Mouse (Mus musculus) liver, embryonic 12.5 days (tissue): ENCODE data around the gene Taf6l. TPM values are rescaled to one million over a fixed set of nuclear protein-coding genes. Genes with fewer than 3 reads are reported as not detected.
"Not testable (repeated sequence)": the region's sequence is repeated elsewhere in the genome, so short reads cannot be mapped to it uniquely, and the experiment has no call there.

Experiments used
- ATAC-seq: fragments of 200-750 bp; cut with Nextera tagmentation; 2 replicates; pipeline ENCODE4 v1.8.0; 2017; ENCODE audit warnings: moderate number of reproducible peaks, mild to moderate bottlenecking, moderate library complexity
- H3K27ac ChIP-seq: fragments of 300-500 bp; sonication (generic); 2 replicates; pipeline ENCODE4 v1.5.1; 2016; ENCODE audit warnings: mild to moderate bottlenecking
- H3K27me3 ChIP-seq: fragments of 300-500 bp; sonication (generic); replicated peaks from 2 replicates; pipeline ENCODE4 v1.6.1; 2016; ENCODE audit warnings: mild to moderate bottlenecking, moderate library complexity
- H3K36me3 ChIP-seq: fragments of 300-500 bp; sonication (generic); 2 replicates; pipeline ENCODE4 v1.6.1; 2016; ENCODE audit warnings: mild to moderate bottlenecking, moderate library complexity
- H3K4me1 ChIP-seq: fragments of 300-500 bp; sonication (generic); 2 replicates; pipeline ENCODE4 v1.6.1; 2016
- H3K4me2 ChIP-seq: fragments of 300-500 bp; sonication (generic); 2 replicates; pipeline ENCODE4 v1.6.1; 2016; ENCODE audit warnings: mild to moderate bottlenecking, moderate library complexity
- H3K4me3 ChIP-seq: fragments of 300-500 bp; sonication (generic); 2 replicates; pipeline ENCODE4 v1.5.1; 2016; ENCODE audit warnings: mild to moderate bottlenecking, moderate library complexity
- H3K9ac ChIP-seq: fragments of 300-500 bp; sonication (generic); 2 replicates; pipeline ENCODE4 v1.6.1; 2016; ENCODE audit warnings: mild to moderate bottlenecking, moderate library complexity
- H3K9me3 ChIP-seq: fragments of 300-500 bp; sonication (generic); replicated peaks from 2 replicates; pipeline ENCODE4 v1.6.1; 2016; ENCODE audit warnings: mild to moderate bottlenecking, moderate library complexity
- WGBS: fragments of 180-500 bp; shearing (Covaris S2); methylation state at CpG from one replicate; pipeline ENCODE4 v1.1.7; 2016; ENCODE audit not compliant: insufficient replicate concordance; 5-methylcytosine and 5-hydroxymethylcytosine counted together
- microRNA-seq: library from miRNA; unstranded; fragments of <30 nt; microRNA quantifications from one replicate; pipeline ENCODE4, GENCODE M21; 2017
- polyA plus RNA-seq: library from polyadenylated mRNA; unstranded; fragments of >200 nt; fragmentation: Nextera tagmentation; extraction: Ambion mirVana; gene quantifications from 2 replicates; pipeline ENCODE4 v1.2.1, GENCODE M21; 2016

Taf6l gene
- polyA plus RNA-seq, 1 experiment from 2014 or later: 23.1 TPM

- not testable (repeated sequence) for H3K9ac ChIP-seq, H3K4me3 ChIP-seq, ATAC-seq, H3K27ac ChIP-seq, H3K27me3 ChIP-seq, H3K4me2 ChIP-seq, H3K9me3 ChIP-seq
- 54% methylated on average over 3 of the region's 3 CpGs for WGBS
- H3K4me1 ChIP-seq: peaks cover 25% of the 10 kb centered on the region
- peaks cover 32% of the 10 kb centered on the region for H3K36me3 ChIP-seq
Measured at GRCm38 (mm10) chr19:8728335-8729099, 57.7 kb downstream of the Taf6l start.

GRCm38 (mm10) chr19:8727495-8728114, 58.6 kb downstream of the Taf6l start:
- Histone ChIP-seq H3K4me3 (no peak overlapping the region), H3K27ac (peak overlapping the region; percentile 42), H3K9ac (peak overlapping the region; percentile 88; the same call in 1 of the 2 replicates), H3K4me2 (no peak overlapping the region), H3K27me3 (0 out of 2 replicates have a peak, but pooled peaks cover 3% of the 10 kb centered on the region), H3K4me1 (peaks cover 25% of the 10 kb centered on the region), H3K36me3 (peaks cover 32% of the 10 kb centered on the region), H3K9me3 (no peaks in the 10 kb centered on the region; the same call in 1 of the 2 replicates)
- no peak for ATAC-seq
- WGBS: 7% methylated on average over 5 of the region's 5 CpGs

GRCm38 (mm10) chr19:8726609-8727390, 59.4 kb downstream of the Taf6l start:
- Histone ChIP-seq H3K4me2 (peak overlapping the region; percentile 76), H3K9me3 (no peaks in the 10 kb centered on the region), H3K36me3 (peaks cover 32% of the 10 kb centered on the region), H3K9ac (peak overlapping the region; percentile 88), H3K4me3 (peak overlapping the region; percentile 77), H3K27me3 (no peaks in the 10 kb centered on the region), H3K27ac (peak overlapping the region; percentile 42), H3K4me1 (peaks cover 31% of the 10 kb centered on the region)
- 15% methylated on average over 3 of the region's 3 CpGs for WGBS
- no peak for ATAC-seq

DNA sequence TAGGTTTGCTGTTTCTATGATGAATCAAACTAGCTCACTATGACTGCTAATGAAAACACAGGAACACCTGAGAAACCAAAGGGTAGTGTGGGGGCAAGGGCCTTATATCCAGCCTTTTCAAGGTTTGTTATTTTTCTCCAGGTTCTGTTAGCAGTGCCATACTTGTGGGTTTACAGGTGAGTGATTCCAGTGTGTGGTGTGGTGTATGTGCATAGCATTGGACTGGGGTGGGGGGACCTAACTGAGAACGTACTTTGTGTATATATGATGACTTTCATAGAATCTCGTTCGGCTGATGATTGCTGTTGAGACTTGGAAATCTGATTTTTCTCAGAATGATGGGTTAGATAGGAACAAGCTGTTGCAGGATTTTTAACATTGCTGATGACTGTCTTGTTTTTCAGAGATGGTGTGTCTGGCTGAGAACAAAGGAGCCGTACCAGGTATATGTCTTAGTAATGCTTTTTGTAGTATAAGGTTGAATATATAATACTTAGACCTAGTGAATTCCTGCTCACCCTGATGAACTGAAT, 61.1 kb downstream of the Taf6l start:
- no peak for ATAC-seq
- Histone ChIP-seq H3K9me3 (no peaks in the 10 kb centered on the region), H3K4me2 (peak overlapping the region; percentile 76), H3K4me3 (peak overlapping the region; percentile 77), H3K27ac (peak overlapping the region; percentile 97), H3K9ac (peak overlapping the region; percentile 88), H3K4me1 (peaks cover 47% of the 10 kb centered on the region), H3K36me3 (peaks cover 32% of the 10 kb centered on the region), H3K27me3 (no peaks in the 10 kb centered on the region)
- 36% methylated on average over 4 of the region's 4 CpGs for WGBS

Small RNAs within 50 kb of the gene (microRNA-seq; reads per million reads assigned to microRNA genes)
- gene Mir6992: not detected

Other genes starting within 250 kb of the Taf6l start
- 1.6 and 1.7 TPM in 2 replicates for gene Slc22a8, start 195.2 kb downstream of the Taf6l start, polyA plus RNA-seq
- not detected in 2 replicates for gene Slc22a6, start 168.4 kb downstream of the Taf6l start, polyA plus RNA-seq
- not detected in 2 replicates for gene Chrm1, start 122.6 kb downstream of the Taf6l start, polyA plus RNA-seq
- 133 and 141 TPM in 2 replicates for gene Slc3a2, start 63.0 kb downstream of the Taf6l start, polyA plus RNA-seq
- gene Wdr74, start 50.6 kb downstream of the Taf6l start, polyA plus RNA-seq: 87.1 and 95.9 TPM in 2 replicates
- 2.1 and 2.3 TPM in 2 replicates for gene 1700092M07Rik, start 45.7 kb downstream of the Taf6l start, polyA plus RNA-seq
- 56.2 and 58.4 TPM in 2 replicates for gene Stx5a, start 45.0 kb downstream of the Taf6l start, polyA plus RNA-seq
- 116 and 130 TPM in 2 replicates for gene Nxf1, start 29.3 kb downstream of the Taf6l start, polyA plus RNA-seq
- gene Tmem223, start 15.4 kb downstream of the Taf6l start, polyA plus RNA-seq: 77.4 and 80.0 TPM in 2 replicates
- gene Tmem179b, start 11.9 kb downstream of the Taf6l start, polyA plus RNA-seq: 99.1 and 104 TPM in 2 replicates
- 105 and 110 TPM in 2 replicates for gene Polr2g, start 12.2 kb upstream of the Taf6l start, polyA plus RNA-seq
- gene Zbtb3, start 16.1 kb upstream of the Taf6l start, polyA plus RNA-seq: 2.3 and 2.8 TPM in 2 replicates
- 29.6 and 31.6 TPM in 2 replicates for gene Ttc9c, start 32.9 kb upstream of the Taf6l start, polyA plus RNA-seq
- 3.5 and 3.6 TPM in 2 replicates for gene Hnrnpul2, start 33.6 kb upstream of the Taf6l start, polyA plus RNA-seq
- 0.26 TPM in 1 of 2 replicates, not detected in the other for gene AC129217.1, start 43.4 kb upstream of the Taf6l start, polyA plus RNA-seq
- gene Bscl2, start 51.0 kb upstream of the Taf6l start, polyA plus RNA-seq: 37.0 and 45.2 TPM in 2 replicates
- gene Gng3, start 52.8 kb upstream of the Taf6l start, polyA plus RNA-seq: 0.62 and 0.65 TPM in 2 replicates
- 0.11 TPM in 1 of 2 replicates, not detected in the other for gene Lrrn4cl, start 64.4 kb upstream of the Taf6l start, polyA plus RNA-seq
- gene Ubxn1, start 85.1 kb upstream of the Taf6l start, polyA plus RNA-seq: 133 and 135 TPM in 2 replicates
- gene Uqcc3, start 94.5 kb upstream of the Taf6l start, polyA plus RNA-seq: 40.6 and 43.4 TPM in 2 replicates
- 76.1 and 80.4 TPM in 2 replicates for gene Lbhd1, start 97.3 kb upstream of the Taf6l start, polyA plus RNA-seq
- not detected in 2 replicates for gene Gm49403, start 97.5 kb upstream of the Taf6l start, polyA plus RNA-seq
- gene 1810009A15Rik, start 102.4 kb upstream of the Taf6l start, polyA plus RNA-seq: 107 and 111 TPM in 2 replicates
- not detected in 2 replicates for gene Gm49416, start 102.5 kb upstream of the Taf6l start, polyA plus RNA-seq
- gene Ints5, start 106.6 kb upstream of the Taf6l start, polyA plus RNA-seq: 39.9 and 40.8 TPM in 2 replicates
- 61.9 TPM in 2 replicates for gene Ganab, start 111.7 kb upstream of the Taf6l start, polyA plus RNA-seq
- 28.4 and 31.7 TPM in 2 replicates for gene B3gat3, start 134.0 kb upstream of the Taf6l start, polyA plus RNA-seq
- gene Rom1, start 142.9 kb upstream of the Taf6l start, polyA plus RNA-seq: 3.0 and 3.4 TPM in 2 replicates
- 21.3 and 23.0 TPM in 2 replicates for gene Eml3, start 143.1 kb upstream of the Taf6l start, polyA plus RNA-seq
- gene Mta2, start 155.5 kb upstream of the Taf6l start, polyA plus RNA-seq: 138 and 140 TPM in 2 replicates
- 26.0 and 27.7 TPM in 2 replicates for gene Tut1, start 167.4 kb upstream of the Taf6l start, polyA plus RNA-seq
- 358 and 366 TPM in 2 replicates for gene Eef1g, start 180.6 kb upstream of the Taf6l start, polyA plus RNA-seq
- gene Ahnak, start 202.9 kb upstream of the Taf6l start, polyA plus RNA-seq: 1.8 and 2.0 TPM in 2 replicates